Mouse (Mus musculus) spleen, adult 2 months (tissue): ENCODE measurements around the gene Pecam1. TPM values are rescaled to one million over a fixed set of nuclear protein-coding genes. Genes with fewer than 3 reads are reported as not detected.
A peak's percentile ranks its signal among the peaks of the same experiment; 100 is the strongest.

Experiments used
- DNase-seq, 2 experiments: peaks; one replicate each; pipeline versions ENCODE4 v3.0.0 to v3.0.0-alpha.2; 2012 to 2021; ENCODE audit warnings: low spot score in 2 of 2, low read depth in 1 of 2
- H3K27ac ChIP-seq: fragments of 200-500 bp; 2 replicates; pipeline ENCODE4 v1.5.1; 2012; ENCODE audit warnings: low read length, inconsistent platforms; ENCODE audit not compliant: insufficient read depth
- H3K27me3 ChIP-seq: fragments of 200-500 bp; 2 replicates; pipeline ENCODE4 v1.6.1; 2012; ENCODE audit warnings: mild to moderate bottlenecking, moderate library complexity, low read length, inconsistent platforms; ENCODE audit not compliant: control insufficient read depth, insufficient read depth
- H3K36me3 ChIP-seq: fragments of 200-500 bp; 2 replicates; pipeline ENCODE4 v1.6.1; 2012; ENCODE audit warnings: mild to moderate bottlenecking, low read length, inconsistent platforms; ENCODE audit not compliant: control insufficient read depth, insufficient read depth
- H3K4me1 ChIP-seq: fragments of 200-500 bp; 2 replicates; pipeline ENCODE4 v1.6.1; 2011; ENCODE audit warnings: inconsistent platforms; ENCODE audit not compliant: control insufficient read depth, insufficient read depth, insufficient read length
- H3K4me3 ChIP-seq: fragments of 200-500 bp; 2 replicates; pipeline ENCODE4 v1.5.1; 2011; ENCODE audit warnings: mild to moderate bottlenecking, inconsistent platforms; ENCODE audit not compliant: insufficient read depth, insufficient read length; ENCODE audit errors: extremely low read depth
- CTCF ChIP-seq: fragments of 200-500 bp; IDR thresholded peaks from 2 replicates; pipeline ENCODE4 v1.5.1; 2011; ENCODE audit warnings: mild to moderate bottlenecking, inconsistent platforms; ENCODE audit not compliant: insufficient read depth, insufficient read length, insufficient replicate concordance; ENCODE audit errors: extremely low read depth
- POLR2A ChIP-seq: fragments of 200-500 bp; IDR thresholded peaks from 2 replicates; pipeline ENCODE4 v1.6.1; 2011; ENCODE audit warnings: low read depth, low read length, inconsistent platforms
- WGBS: fragments of 180-500 bp; shearing (Covaris S2); methylation state at CpG from one replicate; pipeline ENCODE4 v1.1.7; 2018; 5-methylcytosine and 5-hydroxymethylcytosine counted together
- polyA plus RNA-seq: library from polyadenylated mRNA; depleted of rRNA; stranded (reverse); fragments of >200 nt; gene quantifications from 2 replicates; pipeline ENCODE4 v1.2.3, GENCODE M21; 2012

The Pecam1 gene
- polyA plus RNA-seq, 1 experiment, result 43.5 TPM

DNA sequence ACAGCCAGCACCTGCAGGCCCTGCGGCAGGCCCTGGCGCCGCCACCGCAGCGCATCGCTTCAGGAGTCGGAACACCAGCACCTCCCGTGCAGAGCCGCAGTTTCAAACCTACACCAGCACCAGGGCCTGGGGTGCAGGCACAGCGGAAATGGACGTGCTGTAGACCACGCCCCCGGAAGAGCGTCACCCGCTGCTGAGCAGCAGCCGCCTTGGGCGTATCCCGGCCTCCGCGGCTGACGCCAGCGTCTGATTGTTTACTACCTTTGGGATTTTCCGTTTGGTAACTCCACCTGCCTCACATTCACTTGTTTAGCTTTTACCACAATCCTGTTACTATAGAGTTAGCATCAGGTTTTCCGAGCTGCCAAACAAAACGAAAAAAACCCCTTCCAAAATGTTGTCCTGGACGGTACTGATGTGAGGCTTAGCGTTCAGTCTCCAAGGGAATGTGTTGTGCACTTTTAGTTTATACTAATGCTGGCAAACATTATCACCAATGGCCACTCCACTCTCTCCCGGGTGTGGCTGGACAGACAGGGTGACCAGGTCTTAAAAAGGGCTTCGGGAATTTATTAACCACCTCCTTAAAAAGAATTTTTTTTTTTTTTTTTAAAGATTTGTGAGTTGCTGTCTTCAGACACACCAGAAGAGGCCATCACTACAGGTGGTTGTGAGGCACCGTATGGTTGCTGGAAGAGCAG, 29.1 kb upstream of the Pecam1 start, which contains the start of gene Polg2:
Gene Polg2, minus strand, starts transcription at position 150 of the 701 bp plus-strand sequence.
- peak; percentile 89 to 96 for DNase-seq
- WGBS, result 3% methylated on average over 30 of the region's 30 CpGs
- no peaks in the 10 kb centered on the region for H3K27me3 ChIP-seq
- TF ChIP-seq POLR2A, result peak; percentile 94
- TF ChIP-seq CTCF, result no peak
- H3K27ac ChIP-seq, result peak within 1 kb of the TSS; percentile 95
- H3K4me3 ChIP-seq, result peak within 1 kb of the TSS; percentile 86
- H3K4me1 ChIP-seq, result no peaks in the 10 kb centered on the region
- peaks cover 37% of the 10 kb centered on the region for H3K36me3 ChIP-seq

DNA sequence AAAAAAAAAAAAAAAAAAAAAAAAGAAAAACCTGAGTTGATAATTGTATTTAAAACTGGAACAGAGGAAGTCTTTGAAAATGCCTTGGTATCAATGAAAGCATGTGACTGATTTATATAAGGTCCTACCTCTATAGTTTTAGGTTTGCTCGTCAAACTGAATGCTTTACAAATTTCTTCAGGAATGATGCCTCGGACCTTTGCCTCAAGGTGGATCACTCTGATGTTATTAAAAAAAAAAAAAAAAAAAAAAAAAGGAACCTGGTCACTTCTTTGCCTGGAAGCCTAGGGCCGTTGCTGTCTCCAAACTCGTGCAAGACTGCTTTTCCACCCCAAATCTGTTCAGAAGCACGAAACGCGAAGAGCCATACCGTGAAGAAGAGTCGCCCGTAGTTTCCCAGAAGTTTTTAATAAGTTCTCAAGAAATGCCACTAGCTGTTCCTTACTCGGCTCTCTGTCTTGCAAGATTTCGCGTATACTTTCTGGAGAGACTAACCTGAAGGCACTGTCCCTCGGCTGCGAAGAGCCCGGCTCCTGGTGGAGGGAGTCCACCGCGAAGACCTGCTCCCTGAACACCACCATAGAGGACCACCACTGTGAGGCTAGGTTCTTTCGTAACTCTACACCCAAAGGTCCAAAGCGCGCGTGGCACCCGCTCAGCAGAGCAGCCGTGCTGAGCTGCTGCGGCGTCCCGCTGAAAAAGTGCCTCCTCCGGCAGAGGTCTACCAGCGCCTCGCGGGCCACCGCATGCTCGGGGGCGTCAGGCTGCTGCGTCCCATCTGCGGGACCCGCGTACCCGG, 28.4 kb upstream of the Pecam1 start:
- peak overlapping the region; percentile 86 for H3K4me3 ChIP-seq
- peak overlapping the region; percentile 95 for H3K27ac ChIP-seq
- DNase-seq, result no peak
- TF ChIP-seq CTCF, result no peak
- TF ChIP-seq POLR2A, result no peak
- WGBS, result under 1% methylated on average over 39 of the region's 39 CpGs
- H3K4me1 ChIP-seq, result no peaks in the 10 kb centered on the region
- H3K27me3 ChIP-seq, result no peaks in the 10 kb centered on the region
- H3K36me3 ChIP-seq, result peaks cover 39% of the 10 kb centered on the region

DNA sequence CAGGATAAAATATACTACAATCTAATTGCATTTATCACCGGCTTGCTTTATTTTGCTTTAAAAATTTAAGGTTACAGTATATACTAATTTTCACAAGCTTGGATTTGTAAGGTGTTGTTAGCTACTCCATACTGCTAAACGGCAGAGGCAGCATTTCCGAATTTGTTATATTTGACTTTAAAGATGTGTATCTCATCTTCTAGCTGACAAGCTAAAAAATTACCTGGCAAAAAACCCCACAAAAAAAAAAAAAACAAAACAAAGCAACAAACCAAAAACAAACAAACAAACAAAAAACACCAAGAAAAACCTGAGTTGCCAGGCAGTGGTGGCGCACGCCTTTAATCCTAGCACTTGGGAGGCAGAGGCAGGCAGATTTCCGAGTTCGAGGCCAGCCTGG, 27.7 kb upstream of the Pecam1 start:
- no peak overlapping the region for H3K4me3 ChIP-seq

DNA sequence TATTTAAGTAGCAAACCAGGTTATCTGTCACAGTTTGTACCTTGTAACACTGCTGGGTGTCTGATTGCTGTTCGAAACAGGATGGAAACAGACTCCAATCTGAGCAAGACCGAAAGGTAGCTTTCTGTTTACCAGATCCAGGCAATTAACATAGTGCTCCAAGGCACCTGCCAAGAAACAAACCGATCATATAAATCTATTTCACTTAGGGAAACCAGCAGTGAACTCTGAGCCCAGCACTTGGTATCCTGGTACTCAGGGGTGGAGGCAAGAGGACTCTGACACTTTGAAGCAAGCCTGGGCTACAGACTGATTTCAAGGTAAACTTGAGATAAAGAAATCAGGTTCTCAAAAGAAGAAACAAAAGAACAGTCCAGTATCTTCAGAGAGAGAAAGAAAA, 27.0 kb upstream of the Pecam1 start:
- Histone ChIP-seq H3K27me3 (no peaks in the 10 kb centered on the region), H3K36me3 (peaks cover 32% of the 10 kb centered on the region), H3K27ac (no peak overlapping the region), H3K4me1 (no peaks in the 10 kb centered on the region), H3K4me3 (no peak overlapping the region)
- WGBS, result 88% methylated on average over 3 of the region's 3 CpGs
- DNase-seq, result no peak
- TF ChIP-seq POLR2A (no peak), CTCF (no peak)

More for the DNA sequence above, 27.7 kb upstream of the Pecam1 start:
- Histone ChIP-seq H3K27ac (no peak overlapping the region), H3K4me1 (no peaks in the 10 kb centered on the region), H3K27me3 (no peaks in the 10 kb centered on the region), H3K36me3 (peaks cover 35% of the 10 kb centered on the region)
- no peak for DNase-seq
- WGBS, result 80% methylated on average over 7 of the region's 7 CpGs
- no peak for TF ChIP-seq POLR2A
- TF ChIP-seq CTCF, result no peak

DNA sequence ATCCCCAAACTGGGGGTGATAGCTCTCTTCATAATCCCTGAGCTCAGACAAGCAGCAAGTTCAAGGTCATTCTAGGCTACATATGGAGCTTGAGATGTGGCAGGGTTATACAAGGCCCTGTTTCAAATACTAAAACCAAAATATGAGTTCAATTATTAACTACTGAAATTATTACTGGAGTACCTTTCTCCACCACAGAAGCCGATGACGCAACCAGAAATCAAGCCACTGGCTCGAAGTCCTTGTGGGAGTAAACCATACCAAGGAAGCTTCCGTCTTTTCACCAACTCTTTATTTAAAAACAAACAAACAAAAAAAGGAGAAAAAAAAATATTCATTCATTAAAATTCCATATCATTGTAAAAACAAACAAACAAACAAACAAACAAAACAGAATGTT, 26.5 kb upstream of the Pecam1 start:
- Histone ChIP-seq H3K27me3 (no peaks in the 10 kb centered on the region), H3K36me3 (peaks cover 33% of the 10 kb centered on the region), H3K4me3 (no peak overlapping the region), H3K27ac (no peak overlapping the region), H3K4me1 (no peaks in the 10 kb centered on the region)
- no peak for TF ChIP-seq POLR2A
- TF ChIP-seq CTCF, result no peak
- 88% methylated on average over 4 of the region's 4 CpGs for WGBS
- DNase-seq, result no peak

DNA sequence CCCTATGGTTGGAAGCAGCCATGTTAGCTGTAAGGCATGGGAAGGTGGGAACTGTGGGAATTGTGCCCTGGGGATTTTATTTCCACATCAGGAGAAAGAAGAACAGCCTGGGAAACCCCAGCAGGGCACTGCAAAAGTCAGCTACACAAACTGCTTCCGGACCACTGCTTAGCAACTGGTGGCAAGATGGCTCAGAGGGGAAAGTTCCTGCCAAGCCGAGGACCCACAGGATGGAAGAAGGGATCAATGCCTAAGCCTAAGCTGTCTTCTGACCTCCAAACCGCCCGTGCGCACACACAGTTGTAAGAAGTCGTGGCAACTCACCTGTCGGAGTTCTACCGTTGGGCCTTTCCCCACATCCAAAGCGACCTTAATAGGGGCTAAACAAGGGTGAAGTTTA, 22.6 kb upstream of the Pecam1 start:
- peaks cover 34% of the 10 kb centered on the region for H3K36me3 ChIP-seq
- H3K4me1 ChIP-seq, result no peaks in the 10 kb centered on the region
- 96% methylated on average over 9 of the region's 9 CpGs for WGBS

More for the DNA sequence above, 22.6 kb upstream of the Pecam1 start:
- no peak overlapping the region for H3K4me3 ChIP-seq
- H3K27me3 ChIP-seq, result no peaks in the 10 kb centered on the region
- no peak for TF ChIP-seq POLR2A
- H3K27ac ChIP-seq, result no peak overlapping the region
- no peak for DNase-seq
